Mouse (Mus musculus) embryonic facial prominence, embryonic 14.5 days (tissue): Measurements from ENCODE around the gene Slc35e3. TPM values are rescaled to one million over a fixed set of nuclear protein-coding genes. Genes with fewer than 3 reads are reported as not detected.

Source experiments
- ATAC-seq: fragments of 200-750 bp; cut with Nextera tagmentation; 2 replicates; pipeline ENCODE4 v1.8.0; 2017; ENCODE audit warnings: low read depth, moderate number of reproducible peaks, moderate TSS enrichment
- DNase-seq: peaks from one replicate; pipeline ENCODE4 v3.0.0-alpha.2; 2015; ENCODE audit warnings: low spot score
- H3K27ac ChIP-seq: fragments of 300-500 bp; sonication (generic); replicated peaks from 2 replicates; pipeline ENCODE4 v1.5.1; 2014; ENCODE audit warnings: low read depth, mild to moderate bottlenecking, low read length, moderate library complexity
- H3K27me3 ChIP-seq: fragments of 300-500 bp; sonication (generic); replicated peaks from 2 replicates; pipeline ENCODE4 v1.6.1; 2014; ENCODE audit warnings: low read length; ENCODE audit not compliant: control insufficient read depth, insufficient read depth
- H3K36me3 ChIP-seq: fragments of 300-500 bp; sonication (generic); 2 replicates; pipeline ENCODE4 v1.6.1; 2014; ENCODE audit warnings: low read length, mixed read lengths; ENCODE audit not compliant: control insufficient read depth, insufficient read depth
- H3K4me1 ChIP-seq: fragments of 300-500 bp; sonication (generic); 2 replicates; pipeline ENCODE4 v1.6.1; 2014; ENCODE audit warnings: antibody characterized with exemption, low read length; ENCODE audit not compliant: control insufficient read depth, insufficient read depth
- H3K4me2 ChIP-seq: fragments of 300-500 bp; sonication (generic); 2 replicates; pipeline ENCODE4 v1.6.1; 2014; ENCODE audit warnings: low read depth, mild to moderate bottlenecking, low read length, moderate library complexity, mixed read lengths
- H3K4me3 ChIP-seq: fragments of 300-500 bp; sonication (generic); 2 replicates; pipeline ENCODE4 v1.5.1; 2014; ENCODE audit warnings: low read depth, mild to moderate bottlenecking, low read length
- H3K9ac ChIP-seq: fragments of 300-500 bp; sonication (generic); 2 replicates; pipeline ENCODE4 v1.6.1; 2014; ENCODE audit warnings: low read depth, mild to moderate bottlenecking, low read length, moderate library complexity, mixed read lengths
- H3K9me3 ChIP-seq: fragments of 300-500 bp; sonication (generic); 2 replicates; pipeline ENCODE4 v1.6.1; 2016; ENCODE audit warnings: low read length; ENCODE audit not compliant: control insufficient read depth
- WGBS: fragments of 180-500 bp; shearing (Covaris S2); extraction: QIAGEN DNeasy Blood & Tissue Kit; methylation state at CpG from one replicate; pipeline ENCODE4 v1.1.7; 2014; 5-methylcytosine and 5-hydroxymethylcytosine counted together
- polyA plus RNA-seq: library from polyadenylated mRNA; unstranded; fragments of >200 nt; fragmentation: Nextera tagmentation; extraction: Ambion mirVana; gene quantifications from 2 replicates; pipeline ENCODE4 v1.2.1, GENCODE M21; 2014

Slc35e3 gene
- polyA plus RNA-seq, 1 experiment from 2014 or later: 15.5 TPM

DNA sequence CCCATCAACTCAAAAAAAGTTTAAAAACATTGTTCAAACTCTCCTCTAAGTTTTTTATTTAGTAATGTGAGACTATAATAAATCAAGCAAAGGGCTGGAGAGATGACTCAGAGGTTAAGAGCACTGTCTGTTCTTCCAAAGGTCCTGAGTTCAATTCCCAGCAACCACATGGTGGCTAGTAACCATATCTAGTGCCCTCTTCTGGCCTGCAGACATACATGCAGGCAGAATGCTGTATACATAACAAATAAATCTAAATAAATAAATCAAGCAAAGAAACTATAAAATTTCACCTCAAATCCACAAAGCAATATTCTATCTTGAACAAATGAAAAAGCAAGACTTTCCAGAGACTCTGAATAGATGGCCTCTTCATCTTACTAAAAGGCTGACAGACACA, 54.0 kb downstream of the Slc35e3 start:
- no peak overlapping the region for H3K27ac ChIP-seq
- peaks cover 85% of the 10 kb centered on the region for H3K36me3 ChIP-seq
- no peaks in the 10 kb centered on the region for H3K4me1 ChIP-seq
- DNase-seq (no peak), ATAC-seq (no peak)
- H3K4me3 ChIP-seq: no peak overlapping the region
- no peak overlapping the region for H3K4me2 ChIP-seq
- no peak overlapping the region for H3K9ac ChIP-seq
- no peaks in the 10 kb centered on the region for H3K27me3 ChIP-seq
- no peaks in the 10 kb centered on the region for H3K9me3 ChIP-seq

DNA sequence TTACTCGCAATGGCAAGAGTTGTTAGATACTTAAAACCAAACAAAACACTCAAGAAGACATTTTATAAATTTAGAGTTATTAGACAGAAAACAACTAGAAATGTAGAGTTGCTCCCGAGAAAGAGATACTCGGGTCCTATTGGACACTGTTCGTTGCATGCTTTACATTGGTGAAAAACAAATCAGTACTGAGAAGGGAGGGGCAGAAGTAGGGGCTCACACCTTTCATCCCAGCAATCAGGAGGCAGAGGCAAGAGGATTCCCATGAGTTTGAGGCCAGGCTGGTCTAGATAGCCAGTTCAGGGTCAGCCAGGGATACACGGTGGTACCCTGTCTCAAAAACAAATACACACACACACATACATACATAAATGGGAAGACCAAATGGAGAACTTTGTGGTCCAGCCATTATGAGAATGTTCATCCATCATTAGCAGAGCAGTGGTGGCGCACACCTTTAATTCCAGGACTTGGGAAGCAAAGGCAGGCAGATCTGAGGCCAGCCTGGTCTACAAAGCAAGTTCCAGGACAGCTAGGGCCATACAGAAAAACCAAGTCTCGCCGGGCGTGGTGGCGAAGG, 54.7 kb downstream of the Slc35e3 start:
- Histone ChIP-seq H3K27me3 (no peaks in the 10 kb centered on the region), H3K9ac (no peak overlapping the region), H3K4me3 (no peak overlapping the region), H3K4me1 (no peaks in the 10 kb centered on the region), H3K27ac (no peak overlapping the region), H3K4me2 (no peak overlapping the region), H3K36me3 (peaks cover 79% of the 10 kb centered on the region), H3K9me3 (no peaks in the 10 kb centered on the region)
- 96% methylated on average over 10 of the region's 10 CpGs for WGBS
- ATAC-seq: no peak
- DNase-seq: no peak

DNA sequence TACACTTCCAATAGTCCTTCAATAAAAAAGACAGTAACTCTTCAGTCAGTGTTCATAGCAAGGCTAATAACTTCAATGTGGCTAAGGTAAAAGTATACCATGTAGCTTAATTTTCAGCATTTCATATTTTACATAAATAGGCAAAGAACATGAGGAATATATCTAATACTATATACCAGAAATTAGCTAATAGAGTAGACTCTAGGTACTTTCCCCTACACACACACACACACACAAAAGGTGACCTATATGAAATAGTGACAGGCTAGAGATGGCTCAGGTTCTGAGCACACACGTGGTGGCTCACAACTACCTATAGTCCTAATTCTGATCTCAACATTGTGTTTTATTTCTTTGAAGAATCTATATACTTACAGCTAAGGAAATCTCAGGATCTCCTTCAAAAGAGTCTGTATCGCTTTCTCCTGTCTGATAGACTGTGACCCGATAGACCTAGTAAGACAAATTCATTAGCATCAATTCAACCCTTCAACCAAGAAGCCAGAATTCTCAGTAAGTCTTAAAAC, 55.3 kb downstream of the Slc35e3 start:
- Histone ChIP-seq H3K27me3 (no peaks in the 10 kb centered on the region), H3K9me3 (no peaks in the 10 kb centered on the region), H3K4me2 (no peak overlapping the region), H3K4me3 (no peak overlapping the region), H3K4me1 (no peaks in the 10 kb centered on the region), H3K9ac (no peak overlapping the region), H3K27ac (no peak overlapping the region), H3K36me3 (peaks cover 72% of the 10 kb centered on the region)
- 99% methylated on average over 3 of the region's 3 CpGs for WGBS
- ATAC-seq (no peak), DNase-seq (no peak)

DNA sequence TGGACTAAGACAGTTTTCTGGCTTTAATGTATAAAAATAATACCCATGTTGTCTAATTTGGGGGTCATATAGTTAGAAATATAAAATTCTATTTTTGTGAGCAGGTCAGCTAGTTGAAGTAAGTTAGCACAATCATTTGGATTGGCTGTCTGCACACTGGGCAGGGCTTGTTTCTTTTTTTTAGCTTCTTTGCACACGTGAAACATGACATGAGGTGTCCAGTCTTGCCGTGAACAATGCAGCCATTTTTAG, 56.1 kb downstream of the Slc35e3 start:
- Histone ChIP-seq H3K9ac (no peak overlapping the region), H3K4me1 (no peaks in the 10 kb centered on the region), H3K27me3 (no peaks in the 10 kb centered on the region), H3K9me3 (no peaks in the 10 kb centered on the region), H3K4me3 (no peak overlapping the region), H3K4me2 (no peak overlapping the region), H3K36me3 (peaks cover 64% of the 10 kb centered on the region), H3K27ac (no peak overlapping the region)
- no peak for ATAC-seq
- DNase-seq: no peak
- WGBS: 71% methylated on average over 2 of the region's 2 CpGs

DNA sequence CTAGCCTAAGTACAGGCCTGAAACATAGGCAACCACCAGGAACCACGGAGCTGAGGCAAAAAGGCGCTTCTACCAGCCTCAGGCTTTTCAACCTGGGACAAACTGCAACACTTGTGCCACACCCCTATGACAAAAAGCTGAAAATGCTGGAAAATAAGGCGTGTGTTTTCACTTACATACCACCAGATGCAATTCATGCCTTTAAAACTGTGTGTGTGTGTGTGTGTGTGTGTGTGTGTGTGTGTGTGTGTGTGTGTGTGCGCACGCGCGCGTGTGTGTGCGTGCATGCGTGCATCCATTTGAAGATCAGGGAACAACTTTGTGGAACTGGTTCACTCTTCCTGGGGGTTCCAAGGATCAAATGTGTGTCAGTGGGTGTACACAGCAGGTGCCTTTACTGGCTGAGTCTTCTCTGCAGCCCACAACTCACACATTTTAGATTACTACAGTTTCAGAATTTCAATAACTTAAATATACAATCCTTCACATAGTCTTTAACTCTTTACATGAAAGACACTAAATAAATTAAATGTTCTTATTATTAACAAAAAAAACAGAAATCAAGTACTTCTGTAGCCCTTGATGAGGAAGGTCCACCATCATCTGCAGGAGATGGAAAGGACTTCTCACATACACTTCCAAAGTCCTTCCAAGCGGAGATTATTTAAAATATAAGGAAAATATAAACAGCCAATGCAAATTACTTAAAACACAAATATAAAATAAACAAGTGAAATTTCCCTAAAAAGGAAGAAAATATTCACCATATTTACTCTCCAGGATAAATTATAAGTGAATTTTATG, 56.7 kb downstream of the Slc35e3 start:
- H3K9ac ChIP-seq: no peak overlapping the region
- H3K9me3 ChIP-seq: no peaks in the 10 kb centered on the region
- no peak overlapping the region for H3K27ac ChIP-seq
- WGBS: 94% methylated on average over 11 of the region's 11 CpGs
- H3K36me3 ChIP-seq: peaks cover 59% of the 10 kb centered on the region
- ATAC-seq: no peak
- no peaks in the 10 kb centered on the region for H3K4me1 ChIP-seq
- H3K4me2 ChIP-seq: no peak overlapping the region
- no peak overlapping the region for H3K4me3 ChIP-seq
- H3K27me3 ChIP-seq: no peaks in the 10 kb centered on the region
- no peak for DNase-seq

DNA sequence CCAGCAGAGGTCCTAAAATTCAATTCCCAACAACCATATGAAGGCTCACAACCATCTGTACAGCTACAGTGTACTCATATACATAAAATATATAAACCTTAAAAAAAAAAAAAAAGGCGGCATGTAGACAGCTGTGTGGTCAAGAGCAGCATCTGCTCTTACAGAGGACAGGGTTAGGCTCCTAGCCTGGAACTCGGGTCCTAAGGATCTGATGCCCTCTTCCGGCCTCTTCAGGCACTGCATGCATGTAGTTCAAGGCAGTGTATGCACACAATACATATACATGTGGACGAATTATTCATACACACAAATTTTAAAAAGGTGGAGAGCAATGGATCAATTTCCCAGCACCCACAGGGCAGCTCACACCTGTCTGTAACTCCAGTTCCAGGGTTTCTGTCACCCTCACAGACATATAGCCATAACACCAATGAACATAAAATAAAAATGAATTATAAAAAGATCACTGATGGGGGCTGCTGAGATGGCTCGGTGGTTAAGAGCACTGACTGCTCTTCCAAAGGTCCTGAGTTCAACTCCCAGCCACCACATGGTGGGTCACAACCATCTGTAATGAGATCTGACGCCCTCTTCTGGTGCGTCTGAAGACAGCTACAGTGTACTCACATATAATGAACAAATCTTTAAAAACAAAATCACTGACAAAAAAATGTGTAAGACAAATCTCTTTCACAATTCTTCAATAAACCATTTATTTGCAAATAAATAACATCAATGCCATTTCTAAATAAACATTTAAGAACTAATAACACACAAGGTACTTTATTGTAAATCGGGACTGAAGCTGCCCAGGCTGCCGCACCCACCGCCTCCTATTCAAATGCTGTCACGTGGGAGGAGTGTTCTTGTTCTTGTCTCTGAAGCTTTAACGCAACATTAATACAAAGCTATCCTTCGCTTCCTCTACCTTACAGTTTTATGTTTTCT, 57.7 kb downstream of the Slc35e3 start:
- no peaks in the 10 kb centered on the region for H3K9me3 ChIP-seq
- H3K4me2 ChIP-seq: no peak overlapping the region
- no peaks in the 10 kb centered on the region for H3K4me1 ChIP-seq
- DNase-seq (peak; percentile 43), ATAC-seq (peak; percentile 66; the same call in 1 of the 2 replicates)
- H3K27ac ChIP-seq: no peak overlapping the region
- no peaks in the 10 kb centered on the region for H3K27me3 ChIP-seq
- 84% methylated on average over 13 of the region's 13 CpGs for WGBS
- H3K4me3 ChIP-seq: no peak overlapping the region
- H3K36me3 ChIP-seq: peaks cover 50% of the 10 kb centered on the region
- no peak overlapping the region for H3K9ac ChIP-seq

DNA sequence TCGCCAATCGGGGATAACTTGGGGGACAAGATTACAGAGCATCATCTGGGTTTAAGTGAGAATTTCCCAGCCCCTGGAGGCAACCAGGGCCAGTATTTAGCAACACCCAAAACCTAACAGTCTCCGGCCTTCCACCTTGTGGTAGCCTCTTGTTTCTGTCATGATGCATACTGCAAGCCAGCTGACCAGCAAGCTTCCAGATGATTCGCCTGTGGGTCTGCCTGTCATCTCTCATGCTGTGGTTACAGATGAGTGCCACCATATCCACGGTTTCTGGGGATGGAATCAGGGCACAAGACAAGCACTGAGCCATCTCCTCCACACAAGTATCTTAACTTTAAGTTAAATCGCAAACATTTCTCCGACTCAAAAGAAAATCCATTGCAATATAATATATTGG, 58.6 kb downstream of the Slc35e3 start:
- WGBS: 86% methylated on average over 7 of the region's 7 CpGs
- H3K36me3 ChIP-seq: peaks cover 44% of the 10 kb centered on the region
- H3K4me1 ChIP-seq: no peaks in the 10 kb centered on the region
- H3K27ac ChIP-seq: no peak overlapping the region
- no peak for ATAC-seq
- H3K9me3 ChIP-seq: no peaks in the 10 kb centered on the region
- H3K27me3 ChIP-seq: no peaks in the 10 kb centered on the region
- no peak for DNase-seq
- no peak overlapping the region for H3K4me2 ChIP-seq
- H3K9ac ChIP-seq: no peak overlapping the region
- H3K4me3 ChIP-seq: no peak overlapping the region

DNA sequence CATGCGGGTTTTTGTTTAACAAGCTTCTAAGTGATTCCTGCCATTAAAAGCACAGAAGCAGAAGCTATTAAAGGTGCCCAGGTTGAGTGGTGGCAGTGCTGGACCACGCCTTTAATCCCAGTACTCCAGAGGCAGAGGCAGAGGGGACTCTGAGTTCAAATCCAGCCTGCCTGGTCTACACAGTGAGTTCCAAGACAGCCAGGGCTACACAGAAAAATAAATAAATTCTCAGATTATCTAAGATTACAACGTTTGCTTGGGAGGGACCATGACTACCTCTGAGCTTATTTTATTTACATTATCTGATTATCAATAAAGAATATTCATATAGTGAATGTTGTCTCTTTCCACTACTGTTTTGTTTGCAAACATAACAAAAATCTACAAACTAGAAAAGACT, 59.1 kb downstream of the Slc35e3 start:
- Histone ChIP-seq H3K27me3 (no peaks in the 10 kb centered on the region), H3K9ac (no peak overlapping the region), H3K4me2 (no peak overlapping the region), H3K27ac (no peak overlapping the region), H3K36me3 (peaks cover 38% of the 10 kb centered on the region), H3K9me3 (no peaks in the 10 kb centered on the region), H3K4me1 (no peaks in the 10 kb centered on the region), H3K4me3 (no peak overlapping the region)
- 81% methylated on average over 3 of the region's 3 CpGs for WGBS
- DNase-seq: no peak
- no peak for ATAC-seq
